Mouse (Mus musculus): Measurements from ENCODE around the gene Zbp1.

Gene Zbp1

DNA sequence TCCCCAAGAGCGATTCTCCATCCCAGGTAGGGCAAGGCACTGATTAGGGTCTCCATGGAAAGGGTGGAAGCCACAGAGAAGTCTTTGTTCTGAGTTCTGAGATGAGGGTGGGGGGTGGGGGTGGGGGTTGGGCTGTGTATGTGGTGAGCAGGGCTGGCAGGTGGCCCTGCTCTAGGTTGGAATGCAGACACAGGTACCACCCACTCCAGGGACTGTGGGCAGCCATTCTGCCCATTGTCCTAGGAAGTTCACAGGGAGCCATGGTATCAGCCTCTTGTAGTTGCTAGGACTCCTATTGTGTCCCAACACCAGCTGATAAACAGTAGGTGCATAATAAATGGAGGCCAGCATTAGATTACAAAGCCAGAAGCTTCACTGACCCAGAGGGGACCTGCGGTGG, 28.5 kb upstream of the Zbp1 start:
- DNase-seq (ENCODE audit: low spot score in 2 of 2), result no peak

GRCm38 (mm10) chr2:173246688-173247087, 28.0 kb upstream of the Zbp1 start:
- no peak for DNase-seq (ENCODE audit: low spot score in 2 of 2)

DNA sequence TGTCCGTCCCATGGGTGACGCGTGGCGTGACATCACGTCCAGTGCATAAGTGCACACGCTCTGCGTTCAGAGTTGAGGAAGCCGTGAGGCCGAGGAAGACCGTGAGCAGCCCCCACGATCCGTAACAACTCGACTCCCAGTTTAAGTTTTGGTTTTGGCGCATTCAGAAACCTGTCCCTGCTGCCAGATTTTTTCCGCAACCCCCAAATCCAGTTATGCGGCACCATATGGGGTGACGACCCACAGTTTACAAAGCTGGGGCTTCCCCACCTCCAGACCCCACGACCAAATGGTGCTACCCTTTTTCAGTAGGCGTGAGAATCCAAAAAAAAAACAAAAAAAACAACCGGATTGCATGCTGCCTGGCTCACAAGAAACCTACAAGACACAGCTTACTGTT, 26.5 kb upstream of the Zbp1 start:
- DNase-seq (ENCODE audit: low spot score in 2 of 2), result no peak

- no peak for DNase-seq (ENCODE audit: low spot score in 2 of 2)
Observed at GRCm38 (mm10) chr2:173244108-173244507, 25.4 kb upstream of the Zbp1 start.

- no peak for DNase-seq (ENCODE audit: low spot score in 2 of 2)
Observed at GRCm38 (mm10) chr2:173243616-173244015, 24.9 kb upstream of the Zbp1 start.

- no peak for DNase-seq (ENCODE audit: low spot score in 2 of 2)
Observed at GRCm38 (mm10) chr2:173242874-173243273, 24.2 kb upstream of the Zbp1 start.

- DNase-seq (ENCODE audit: low spot score in 2 of 2), result no peak
Observed at GRCm38 (mm10) chr2:173240738-173241137, 22.0 kb upstream of the Zbp1 start.

DNA sequence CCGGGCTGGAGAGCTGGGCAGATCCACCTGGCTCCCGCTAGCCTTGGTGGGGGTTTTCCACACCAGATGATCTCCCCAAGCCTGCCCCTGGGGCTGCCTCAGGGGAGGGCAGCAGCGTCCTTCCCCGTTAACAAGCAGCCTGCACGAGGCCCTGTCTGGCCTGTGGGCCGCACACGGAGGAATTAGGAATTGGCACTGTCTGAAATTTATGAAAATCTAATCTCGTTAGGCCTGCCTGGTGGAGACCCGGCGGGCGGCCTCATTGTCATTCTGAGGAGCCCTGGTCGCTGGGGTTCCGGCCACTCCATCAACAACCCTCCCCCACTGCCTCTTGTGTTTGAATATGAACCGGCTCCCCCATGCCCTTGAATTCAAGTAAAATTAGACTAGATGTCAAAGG, 19.8 kb upstream of the Zbp1 start:
- DNase-seq (ENCODE audit: low spot score in 2 of 2), result no peak

DNA sequence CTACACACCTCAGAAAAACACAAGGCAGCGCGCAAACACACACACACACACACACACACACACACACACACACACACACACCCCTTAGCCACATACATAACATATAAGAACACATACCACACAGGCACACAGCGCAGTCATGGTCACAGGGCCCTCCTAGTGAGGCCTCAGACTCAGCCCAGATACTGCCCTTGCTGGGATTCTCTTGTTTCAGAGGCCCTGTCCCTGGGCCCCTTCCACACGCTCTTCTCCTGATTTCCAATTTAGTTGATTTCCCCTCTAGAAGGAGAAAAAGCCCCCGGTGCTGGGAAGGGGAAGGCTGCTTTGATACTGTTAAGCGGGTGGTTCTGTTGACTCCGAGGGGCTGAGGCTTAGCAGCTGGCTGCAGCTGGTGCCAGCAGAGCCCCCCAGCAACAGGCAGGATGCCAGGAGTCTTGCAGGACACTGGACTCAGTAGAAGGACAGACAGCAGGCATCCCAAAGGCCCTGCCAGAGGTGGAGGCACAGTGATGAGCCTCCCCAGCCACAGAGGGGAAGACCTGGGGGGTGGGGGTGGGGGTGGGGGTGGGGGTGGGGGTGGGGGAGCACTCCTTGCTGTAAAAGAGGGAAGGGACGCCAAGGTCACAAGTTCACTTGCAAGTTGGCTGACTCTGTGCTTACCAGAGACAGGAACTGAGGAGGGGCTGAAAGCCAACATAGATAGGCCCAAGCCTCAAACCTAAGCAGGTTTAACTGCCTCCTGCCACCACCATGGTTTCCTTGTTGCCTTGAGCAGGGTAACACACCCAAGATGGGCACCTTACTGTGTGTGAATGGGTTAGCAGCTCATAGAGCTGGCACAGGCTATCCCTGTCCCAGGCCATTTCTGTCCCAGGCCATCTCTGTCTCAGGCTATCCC, 17.0 kb upstream of the Zbp1 start:
- DNase-seq (ENCODE audit: low spot score in 2 of 2), result peak in 1 of 2 experiments; percentile 65

DNA sequence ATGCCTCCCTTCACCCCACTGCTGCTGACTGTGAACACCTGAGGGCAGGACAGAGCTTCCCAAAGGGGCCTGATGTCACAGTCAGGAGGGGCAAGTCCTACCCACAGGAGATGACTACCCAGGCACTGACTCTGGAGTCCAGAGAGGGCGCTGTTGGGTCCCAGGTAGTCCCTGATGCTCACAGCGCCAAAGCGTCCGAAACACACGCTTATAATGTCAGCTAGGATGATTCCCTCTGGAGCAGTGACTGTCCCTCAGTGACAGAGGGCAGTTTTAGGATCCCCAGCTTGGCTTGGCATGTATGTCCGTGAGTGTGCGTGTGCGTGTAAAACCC, 14.0 kb upstream of the Zbp1 start:
- no peak for DNase-seq (ENCODE audit: low spot score in 2 of 2)

GRCm38 (mm10) chr2:173232065-173232765, 13.5 kb upstream of the Zbp1 start:
- DNase-seq (ENCODE audit: low spot score in 2 of 2), result no peak

DNA sequence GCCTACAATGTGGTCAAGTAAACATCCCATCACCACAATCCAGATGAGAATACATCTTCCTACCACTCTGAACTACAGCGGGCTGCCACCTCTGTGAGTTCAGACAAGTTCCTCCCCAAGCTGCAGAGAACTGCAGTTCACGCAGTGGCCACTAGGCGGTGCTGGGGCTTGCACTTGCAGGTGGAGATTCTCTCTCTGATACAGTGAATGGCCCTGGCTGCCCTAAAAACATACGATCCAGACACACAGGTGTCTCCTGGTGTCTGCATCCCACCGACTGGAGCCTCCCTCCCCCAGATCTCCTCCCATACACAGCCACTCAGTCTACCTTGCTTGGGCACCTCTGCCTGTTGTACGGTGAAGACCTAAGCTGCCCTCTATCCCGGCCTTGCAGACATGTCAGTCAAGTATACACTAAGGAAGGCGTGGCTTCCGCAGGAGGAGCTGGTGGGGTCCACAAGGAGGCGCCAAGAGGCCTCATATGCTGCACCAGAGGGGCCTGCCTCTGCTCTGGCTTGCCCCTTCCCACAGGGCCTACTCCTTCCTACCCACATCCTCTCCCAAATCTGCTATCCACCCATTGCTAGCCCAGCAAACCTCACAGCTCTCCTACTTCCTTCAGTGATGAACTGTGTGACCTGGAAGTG, 11.0 kb upstream of the Zbp1 start:
- peak; percentile 89 to 94 for DNase-seq (ENCODE audit: low spot score in 2 of 2)

DNA sequence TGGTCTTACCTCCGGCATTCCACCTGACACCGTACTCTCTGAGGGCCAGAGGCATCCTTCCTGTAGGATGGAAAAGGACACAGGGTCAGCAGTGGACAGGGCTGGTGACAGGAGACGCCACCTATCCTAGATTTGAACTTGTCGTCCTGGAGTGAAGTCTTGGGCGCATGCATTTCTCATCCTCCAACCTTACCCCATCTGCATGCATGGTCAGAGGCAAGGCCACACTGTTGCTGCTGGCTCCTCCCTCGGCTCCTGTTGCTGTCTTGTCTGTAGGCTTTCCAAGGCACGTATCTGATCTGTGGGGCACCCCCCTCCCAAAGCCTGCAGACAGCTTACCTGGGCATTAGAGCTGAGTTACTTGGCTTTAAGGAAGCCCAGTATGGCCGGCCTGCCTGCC, 9.8 kb upstream of the Zbp1 start:
- DNase-seq (ENCODE audit: low spot score in 2 of 2), result no peak

DNA sequence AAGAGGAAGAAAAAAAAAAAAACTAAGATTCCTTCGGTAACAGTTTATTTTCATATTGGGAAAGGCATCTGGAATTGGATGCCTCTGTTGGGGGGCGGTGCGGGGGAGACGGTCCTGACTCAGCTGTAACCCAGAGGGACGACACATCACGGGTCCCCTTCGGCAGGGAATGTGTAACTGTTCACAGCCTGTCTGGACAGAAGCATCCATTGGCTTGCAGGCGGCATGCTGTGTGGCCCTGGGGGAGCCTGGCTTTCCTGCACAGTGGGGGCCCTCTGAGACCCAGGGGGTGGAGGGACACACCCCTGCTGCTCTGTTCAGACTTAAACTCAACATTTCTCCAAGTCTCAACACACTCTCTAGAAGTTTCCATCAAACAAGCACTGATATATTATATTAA, 8.1 kb upstream of the Zbp1 start:
- DNase-seq (ENCODE audit: low spot score in 2 of 2), result no peak

- DNase-seq (ENCODE audit: low spot score in 2 of 2), result no peak
Observed at GRCm38 (mm10) chr2:173225906-173226305, 7.2 kb upstream of the Zbp1 start.

GRCm38 (mm10) chr2:173224832-173225231, 6.1 kb upstream of the Zbp1 start:
- peak in 1 of 2 experiments; percentile 20 for DNase-seq (ENCODE audit: low spot score in 2 of 2)

- DNase-seq (ENCODE audit: low spot score in 2 of 2), result no peak
Observed at GRCm38 (mm10) chr2:173224097-173224496, 5.4 kb upstream of the Zbp1 start.

- DNase-seq (ENCODE audit: low spot score in 2 of 2), result peak in 1 of 2 experiments; percentile 17
Observed at GRCm38 (mm10) chr2:173223496-173223895, 4.8 kb upstream of the Zbp1 start.

- DNase-seq (ENCODE audit: low spot score in 2 of 2), result peak in 1 of 2 experiments; percentile 2
Observed at GRCm38 (mm10) chr2:173220754-173221153, 2.0 kb upstream of the Zbp1 start.

DNA sequence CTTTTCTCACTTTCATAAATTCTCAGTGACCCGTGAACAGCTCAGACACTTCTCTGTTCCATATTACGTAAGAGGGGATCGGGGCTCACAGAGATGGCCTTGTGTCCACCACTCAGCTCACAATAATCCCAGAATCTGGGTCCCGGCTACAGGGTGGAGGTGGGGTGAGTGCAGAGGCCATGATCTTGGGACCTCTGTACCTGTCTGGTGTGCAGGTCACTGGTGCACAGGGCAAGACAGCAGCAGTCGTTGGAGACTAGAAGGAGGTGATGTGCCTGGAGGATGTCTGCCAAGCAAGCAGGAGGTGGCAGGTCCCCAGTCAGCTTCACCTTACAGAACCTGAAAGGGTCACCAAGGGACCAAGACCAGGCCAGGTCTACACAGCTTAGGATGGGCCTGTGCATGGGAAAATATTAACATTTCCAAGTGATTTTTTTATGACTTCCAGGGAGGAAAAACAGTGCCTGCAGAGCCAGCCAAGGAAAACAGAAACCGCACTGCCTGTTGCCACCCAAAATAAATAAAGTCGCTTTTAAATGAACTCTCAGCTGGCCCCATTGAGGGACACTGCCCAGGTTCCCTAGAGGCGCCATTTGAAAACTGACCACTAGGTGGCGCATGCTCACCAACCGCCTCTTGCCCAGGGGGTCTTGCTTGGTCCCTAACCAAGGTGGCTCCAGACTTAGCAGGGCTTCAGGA, 682 bp upstream of the Zbp1 start:
- DNase-seq (ENCODE audit: low spot score in 2 of 2), result peak; percentile 24 to 34

DNA sequence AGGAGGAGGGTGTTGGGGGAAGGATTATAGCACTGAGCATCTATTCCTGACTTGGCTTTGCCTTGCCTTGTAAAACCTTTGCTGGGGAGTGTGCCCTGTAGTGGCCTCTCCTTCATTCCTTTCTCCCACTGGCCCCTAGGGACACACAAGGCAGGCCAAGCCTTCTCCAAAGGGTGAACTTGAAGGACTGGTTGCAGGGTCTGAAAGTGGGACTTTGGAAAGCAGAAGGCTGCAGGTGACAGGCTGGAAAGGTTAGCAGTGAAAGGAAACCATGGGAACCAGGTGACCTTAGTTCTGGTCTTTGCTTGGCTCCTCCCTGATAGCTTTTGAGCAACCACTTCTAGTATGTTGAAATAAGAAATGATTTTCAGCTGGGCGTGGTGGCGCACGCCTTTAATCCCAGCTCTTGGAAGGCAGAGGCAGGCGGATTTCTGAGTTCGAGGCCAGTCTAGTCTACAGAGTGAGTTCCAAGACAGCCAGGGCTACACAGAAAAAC, 912 bp downstream of the Zbp1 start:
- peak; percentile 2 to 8 for DNase-seq (ENCODE audit: low spot score in 2 of 2)

- DNase-seq (ENCODE audit: low spot score in 2 of 2), result peak; percentile 6 to 7
Observed at GRCm38 (mm10) chr2:173217246-173217645, 1.5 kb downstream of the Zbp1 start.
